Mouse (Mus musculus) lung, postnatal 25 days (tissue): ENCODE results near the gene Chtf18.

Experiments used
- DNase-seq: peaks from one replicate; pipeline ENCODE4 v3.0.0; 2022; ENCODE audit warnings: low spot score

The Chtf18 gene

DNA sequence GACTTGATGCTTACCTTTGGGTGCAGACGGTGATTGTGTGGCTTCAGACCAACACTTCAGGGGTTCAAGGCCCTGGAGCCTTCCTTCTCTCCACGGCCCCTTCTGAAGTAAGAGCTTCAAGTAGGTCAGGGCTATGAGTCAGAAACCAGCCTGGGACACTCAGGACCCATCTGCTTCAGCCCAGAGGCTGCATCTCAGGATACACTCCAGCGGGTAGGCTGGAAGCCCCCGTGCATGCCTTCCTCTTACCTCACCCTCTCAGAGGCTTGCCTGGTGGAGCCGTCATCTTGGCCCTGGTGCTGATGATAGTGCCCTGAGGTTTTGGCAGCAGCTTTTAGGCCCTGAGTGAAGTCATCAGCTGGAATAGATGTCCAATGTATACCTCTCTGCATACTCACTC is 8.0 kb upstream of the Chtf18 start:
- DNase-seq, result no peak

DNA sequence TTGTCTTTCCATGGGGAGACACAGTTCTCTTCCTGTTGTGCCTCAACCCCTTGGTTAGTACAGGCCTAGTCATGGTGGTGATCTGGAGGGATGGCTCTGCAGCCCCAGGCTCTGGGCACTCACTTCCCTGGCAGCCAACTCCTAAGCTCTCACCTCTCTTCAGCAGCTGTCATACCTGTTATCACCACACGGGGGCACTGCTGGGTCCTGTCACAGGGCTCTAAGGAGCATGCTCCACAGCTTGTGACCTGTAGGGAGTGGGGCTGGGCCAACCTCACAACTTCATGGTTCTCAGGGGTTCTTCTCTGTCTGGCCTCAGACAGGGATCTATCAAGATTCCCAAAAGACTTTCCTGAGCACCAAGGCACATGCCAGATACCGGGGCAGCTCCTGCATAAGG is 4.9 kb upstream of the Chtf18 start:
- peak; percentile 78 for DNase-seq

DNA sequence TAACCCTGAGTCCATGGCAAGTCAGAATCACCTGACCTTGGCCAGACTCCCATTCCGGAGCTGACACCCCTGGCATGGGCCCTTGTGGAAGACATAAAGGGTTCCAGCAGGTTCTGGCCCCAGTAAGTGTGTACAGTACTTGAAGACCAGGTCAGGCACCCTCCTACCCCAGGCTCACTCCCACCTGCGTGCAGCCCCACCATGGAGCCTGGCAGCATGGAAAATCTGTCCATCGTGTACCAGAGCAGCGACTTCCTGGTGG is 721 bp upstream of the Chtf18 start:
- DNase-seq, result no peak

DNA sequence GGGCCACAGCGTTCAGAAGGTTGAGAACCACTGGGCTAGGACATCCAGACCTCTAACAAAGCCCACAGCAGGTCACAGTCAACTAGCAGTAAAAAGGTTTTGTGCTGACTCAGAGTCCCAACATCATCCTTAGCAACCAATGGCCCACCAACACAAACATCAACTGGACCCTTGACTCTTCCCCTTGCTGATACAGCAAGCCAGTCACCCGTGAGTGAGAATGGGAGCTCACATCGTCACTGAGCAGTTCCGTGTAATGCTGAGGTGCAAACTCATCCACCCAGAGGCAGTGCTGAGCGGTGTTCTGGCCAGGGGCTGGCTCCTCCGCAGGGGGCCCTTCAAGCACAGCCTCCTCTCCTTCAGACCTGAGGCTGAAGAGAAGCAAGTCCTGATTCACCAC is 2.0 kb downstream of the Chtf18 start:
- no peak for DNase-seq

DNA sequence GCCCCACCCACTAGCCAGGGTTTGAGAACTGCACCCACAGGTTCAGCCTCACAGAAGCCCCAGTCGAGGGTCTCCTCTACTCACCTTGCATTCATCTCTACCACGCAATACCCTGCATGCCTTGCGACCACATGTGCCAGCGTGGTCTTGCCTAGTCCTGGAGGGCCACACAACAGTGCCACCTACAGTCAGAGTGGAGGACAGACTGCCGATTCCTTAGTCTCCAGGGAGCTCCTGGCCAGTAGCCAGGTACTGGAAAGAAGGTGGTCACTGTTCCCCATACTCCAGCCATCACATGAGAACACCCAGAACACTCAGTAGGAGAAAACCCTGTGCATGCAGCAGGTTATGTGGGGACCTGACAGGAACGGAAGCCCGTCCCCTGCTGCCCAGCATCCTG is 3.3 kb downstream of the Chtf18 start:
- DNase-seq, result no peak

DNA sequence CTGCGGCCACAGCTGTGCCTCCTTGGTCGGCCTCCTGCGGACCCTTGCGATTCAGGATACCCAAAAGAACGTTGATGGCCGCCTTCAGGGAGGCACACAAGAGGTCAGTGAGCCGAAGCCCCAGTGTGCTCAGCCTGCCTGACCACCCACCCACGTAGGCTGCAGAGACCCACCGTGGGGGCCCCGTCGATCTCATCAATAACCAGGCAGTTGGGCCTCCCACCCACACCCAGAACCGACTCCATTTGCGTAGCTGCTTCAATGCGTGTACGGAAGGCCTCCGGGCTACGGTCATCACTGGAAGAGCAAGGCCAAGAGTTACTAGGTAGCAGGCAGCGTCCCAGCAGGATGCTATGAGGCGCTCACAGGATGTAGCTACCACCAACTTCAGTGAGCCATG is 3.7 kb downstream of the Chtf18 start:
- DNase-seq, result no peak

DNA sequence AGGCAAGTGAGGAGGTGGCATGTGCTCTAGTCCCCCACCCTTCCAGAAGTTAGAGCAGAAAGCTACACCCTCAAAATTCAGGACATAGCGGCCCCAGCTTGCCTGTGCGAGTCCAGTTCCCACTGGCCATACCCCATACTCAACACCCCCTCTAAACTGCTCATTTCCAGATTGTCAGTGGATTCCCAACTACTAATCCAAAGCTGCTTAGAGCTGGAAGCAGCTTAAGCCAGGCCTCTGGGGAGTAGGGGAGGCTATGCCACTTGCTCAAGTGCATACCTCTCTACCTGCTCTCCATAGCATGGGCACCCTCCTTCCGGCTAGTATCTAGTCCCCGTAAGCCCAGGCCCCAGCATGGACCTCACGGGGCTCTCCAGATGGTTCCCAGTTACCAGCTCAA is 5.7 kb downstream of the Chtf18 start:
- DNase-seq, result no peak

DNA sequence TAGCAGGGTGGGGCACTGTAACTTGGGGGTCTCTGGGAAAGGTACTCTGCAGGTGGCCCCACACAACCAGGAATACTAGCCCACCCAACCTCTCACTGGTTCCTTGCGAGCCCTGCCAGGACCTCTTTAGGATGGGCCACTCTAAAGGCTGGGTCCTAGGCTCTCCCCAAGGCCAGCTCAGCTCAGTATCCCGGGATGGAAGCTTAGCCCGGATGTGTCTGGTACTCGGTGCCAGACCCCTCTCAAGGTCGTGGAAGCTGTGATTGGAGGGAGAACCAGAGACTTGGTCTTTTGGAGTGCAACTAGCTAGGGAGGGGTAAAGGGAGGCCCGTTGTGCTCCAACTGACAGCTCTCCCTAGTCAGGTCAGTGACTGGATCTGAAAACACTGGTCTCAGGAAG is 9.5 kb downstream of the Chtf18 start:
- no peak for DNase-seq

DNA sequence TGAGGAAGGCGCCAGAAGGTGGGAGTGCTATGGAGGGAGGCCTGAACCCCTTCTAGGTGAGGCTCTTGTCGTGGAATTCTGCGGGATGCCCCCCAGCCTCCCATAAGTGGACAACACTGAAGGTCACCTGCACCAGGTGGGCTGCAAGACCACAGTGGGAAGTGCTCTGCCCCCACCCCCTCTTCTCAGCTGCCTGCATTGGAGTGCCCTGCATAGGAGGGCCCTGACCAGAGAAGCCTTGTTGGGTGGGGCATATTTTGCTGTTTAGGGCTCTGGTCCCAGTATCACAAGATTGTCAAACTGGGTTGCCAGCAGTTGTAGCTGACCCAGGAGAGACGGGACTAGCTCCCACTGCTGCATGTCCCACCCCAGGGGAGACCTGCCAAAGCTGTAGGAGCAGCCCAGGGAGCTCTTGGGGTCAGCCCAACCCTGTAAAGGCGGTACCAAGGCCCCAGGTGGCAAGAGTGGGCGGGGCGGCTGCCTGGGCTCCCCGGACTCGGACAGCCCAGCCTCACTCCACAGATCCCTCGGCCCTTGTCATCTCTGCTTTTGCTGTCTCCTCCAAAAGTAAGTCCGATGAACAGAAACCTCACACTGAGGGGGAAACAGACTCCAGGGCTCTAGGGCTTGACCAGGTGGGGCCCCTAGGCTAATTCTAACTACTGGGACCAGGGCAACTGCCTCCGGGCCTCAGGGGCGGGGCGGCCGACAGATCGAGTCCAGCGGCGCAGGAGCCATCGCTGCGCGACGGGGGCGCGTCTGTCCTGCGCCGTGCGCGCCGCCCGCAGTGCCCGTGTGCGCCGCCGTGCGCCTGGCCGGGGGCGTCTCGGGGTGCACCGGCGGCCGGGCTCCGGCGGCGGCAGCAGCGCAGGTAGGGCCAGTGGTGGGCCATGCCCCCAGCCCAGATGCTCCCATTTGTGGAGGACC is 10.2 kb downstream of the Chtf18 start, which contains the start of gene Gng13:
Gene Gng13, plus strand, starts transcription at position 461 of the 927 bp plus-strand sequence.
- no peak for DNase-seq

DNA sequence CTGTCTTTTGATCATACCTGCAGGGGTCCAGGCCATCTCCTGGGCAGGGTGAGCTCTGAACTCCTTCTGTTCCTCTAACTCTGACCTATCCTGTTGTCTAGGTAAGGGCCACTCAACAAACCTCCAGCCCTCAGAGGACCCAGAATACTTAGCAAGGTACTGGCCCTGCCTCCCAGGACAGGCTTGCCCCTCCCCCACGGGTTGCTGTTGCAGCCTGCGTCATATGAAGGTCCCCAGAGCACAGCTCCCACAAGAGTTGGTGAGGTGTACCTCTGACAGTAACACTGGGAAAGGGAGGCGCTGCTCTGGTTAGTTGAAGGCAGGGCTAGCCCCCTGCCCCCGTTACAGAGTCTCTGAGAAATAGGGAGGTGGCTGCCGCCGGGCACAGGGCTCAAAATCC is 11.1 kb downstream of the Chtf18 start:
- DNase-seq, result no peak

DNA sequence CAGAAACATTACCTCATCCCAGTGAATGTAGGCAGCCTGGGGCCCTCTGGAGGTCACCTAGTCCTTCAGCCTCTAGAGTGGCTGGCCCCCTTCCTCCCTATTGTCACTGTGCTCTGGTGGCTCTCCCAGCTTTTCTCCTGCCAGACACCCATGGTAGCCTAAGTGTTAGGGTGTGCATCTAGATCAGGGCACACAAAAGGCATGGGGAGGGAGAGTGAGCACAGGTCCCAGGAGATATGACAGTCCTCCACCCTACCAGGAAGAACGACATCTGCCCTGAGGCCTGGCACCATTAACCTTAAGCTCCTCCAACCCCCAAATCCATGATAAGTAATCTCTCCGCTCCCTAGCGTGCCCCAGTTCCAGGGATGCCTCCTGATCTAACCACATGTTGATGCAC is 11.6 kb downstream of the Chtf18 start:
- DNase-seq, result no peak

DNA sequence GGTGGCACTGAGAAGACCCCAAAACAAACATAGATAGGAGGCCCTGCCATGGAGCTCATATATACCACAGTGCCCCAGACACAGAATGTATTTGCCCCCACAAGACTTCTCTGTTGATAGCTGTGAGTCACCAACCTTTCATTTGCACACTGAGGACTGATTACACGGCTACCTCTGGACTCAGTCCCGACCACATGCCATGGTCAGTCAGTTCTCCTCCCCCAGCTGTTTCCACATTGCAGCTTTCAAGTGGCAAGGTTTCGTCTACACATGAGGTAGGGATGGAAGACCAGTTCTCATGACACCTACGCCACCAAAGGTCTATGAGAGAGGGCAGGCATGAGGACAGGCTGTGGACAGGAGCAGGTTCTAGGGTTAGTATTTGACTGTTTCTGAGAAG is 16.1 kb downstream of the Chtf18 start:
- DNase-seq, result no peak

DNA sequence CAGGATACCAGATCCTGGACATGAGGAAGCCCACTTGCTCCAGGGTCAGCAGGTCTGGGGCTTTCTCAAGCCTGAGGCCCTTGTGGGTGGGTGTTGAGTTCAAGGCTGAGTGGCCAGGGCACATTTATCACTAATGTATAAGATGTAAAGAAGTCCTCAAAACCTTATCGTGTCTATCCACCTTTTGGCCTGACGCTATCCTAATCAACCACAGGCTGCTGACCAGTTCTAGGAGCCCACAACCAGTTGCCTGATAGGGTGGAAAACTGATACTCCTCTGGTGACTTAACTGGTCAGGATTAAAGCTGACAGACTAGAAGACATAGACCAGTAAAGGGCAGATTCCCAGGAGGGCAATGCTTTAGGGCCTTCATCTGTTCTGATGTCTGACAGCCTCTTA is 17.2 kb downstream of the Chtf18 start:
- no peak for DNase-seq

DNA sequence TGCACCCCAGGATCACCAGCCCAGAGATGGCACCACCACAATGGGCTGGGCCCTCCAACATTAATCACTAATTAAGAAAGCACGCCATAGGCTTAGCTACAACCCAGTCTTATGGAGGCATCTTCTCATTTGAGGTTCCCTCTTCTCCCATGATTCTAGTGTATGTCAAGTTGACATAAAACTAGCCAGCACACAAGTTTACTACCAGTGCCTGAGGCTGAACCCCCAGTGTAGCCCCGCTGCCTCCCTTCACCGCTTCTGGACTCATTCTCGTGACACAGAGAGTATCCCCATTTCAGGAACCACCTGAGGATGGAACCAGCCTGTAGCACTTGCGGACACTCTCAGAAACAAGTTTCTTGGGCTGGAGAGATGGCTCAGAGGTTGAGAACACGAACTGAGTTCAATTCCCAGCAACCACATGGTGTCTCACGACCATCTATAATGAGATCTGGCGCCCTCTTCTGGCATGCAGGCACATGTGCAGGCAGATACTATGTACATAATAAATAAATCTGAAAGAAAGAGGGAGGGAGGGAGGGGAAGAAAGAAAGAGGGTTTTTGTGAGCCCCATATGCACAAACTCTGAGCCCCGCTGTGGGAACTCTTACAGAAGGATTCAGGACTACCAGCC is 26.2 kb downstream of the Chtf18 start:
- no peak for DNase-seq

DNA sequence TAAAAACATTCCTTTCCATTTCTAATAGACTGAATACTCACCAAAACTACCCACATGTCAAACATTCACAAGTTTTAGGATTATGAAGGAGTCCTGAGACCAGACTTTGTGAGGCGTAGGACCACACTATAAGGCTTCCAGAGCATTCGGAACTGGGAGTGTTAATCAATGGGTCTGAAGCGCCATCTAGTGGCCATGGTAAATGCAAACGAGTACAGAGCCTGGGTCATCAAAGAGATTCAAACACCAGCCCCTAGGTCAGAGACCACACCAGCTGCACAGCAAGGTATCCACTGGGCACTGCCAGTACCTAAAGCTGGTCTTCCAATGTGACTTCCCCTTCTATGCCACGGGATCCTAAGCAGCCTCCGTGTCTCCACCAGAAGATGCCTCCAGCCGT is 28.8 kb downstream of the Chtf18 start:
- peak; percentile 62 for DNase-seq

DNA sequence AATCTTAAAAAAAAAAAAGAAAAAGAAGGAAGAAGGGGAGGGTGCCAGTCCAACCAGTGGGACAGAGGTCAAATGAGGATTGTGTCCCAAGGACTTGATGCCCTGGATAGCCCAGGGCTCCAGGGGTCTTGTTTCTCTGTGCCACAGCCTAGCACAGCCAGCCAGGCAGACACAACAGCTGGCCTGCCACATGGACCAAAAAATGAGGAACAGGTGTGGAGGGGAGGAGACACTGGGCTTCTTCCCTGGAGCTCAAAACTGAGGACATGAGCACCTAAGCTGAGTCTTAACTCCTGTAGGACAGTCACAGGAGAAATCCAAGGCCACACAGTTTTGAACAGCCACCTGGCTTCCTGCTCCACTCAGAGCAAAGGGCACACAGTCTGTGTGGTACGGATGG is 31.0 kb downstream of the Chtf18 start:
- no peak for DNase-seq

DNA sequence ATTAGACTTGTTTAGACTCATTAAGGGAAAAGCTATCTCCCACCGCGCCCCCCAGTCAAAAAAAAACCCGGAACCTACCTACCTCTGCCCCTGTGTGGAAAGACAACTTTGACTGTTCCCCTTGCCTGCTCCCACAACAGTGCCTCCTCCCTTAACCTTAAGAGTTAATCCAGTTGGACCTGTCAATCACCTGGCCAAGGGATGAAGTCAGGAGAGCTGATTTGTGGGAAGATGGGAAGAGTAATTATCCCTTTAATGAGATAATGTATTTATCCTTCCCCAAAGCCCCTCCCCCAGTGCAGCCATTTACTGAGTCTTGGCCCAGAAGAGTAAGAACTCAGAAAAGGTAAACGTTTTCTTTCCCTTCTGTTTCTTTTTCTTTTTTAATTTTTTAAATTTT is 38.3 kb downstream of the Chtf18 start:
- no peak for DNase-seq

DNA sequence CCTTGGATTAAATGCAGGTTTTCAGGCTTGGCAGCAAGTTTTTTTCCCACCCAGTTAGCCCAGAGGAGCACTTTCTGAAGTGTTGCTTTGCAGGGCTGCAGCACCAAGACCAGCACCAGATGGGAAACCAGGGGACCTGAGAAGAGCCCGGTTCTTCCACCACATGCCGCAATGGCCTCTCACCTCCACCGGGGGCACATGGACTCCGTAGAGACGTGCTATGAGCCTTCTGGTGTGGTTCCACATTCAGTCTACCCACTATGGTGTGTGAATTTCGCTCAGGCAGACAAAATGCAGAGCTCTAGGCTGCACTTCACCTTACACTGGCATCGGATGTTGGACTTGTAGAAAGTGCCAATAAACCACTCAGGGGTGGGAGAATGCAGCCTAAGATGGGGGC is 40.9 kb downstream of the Chtf18 start:
- DNase-seq, result no peak

DNA sequence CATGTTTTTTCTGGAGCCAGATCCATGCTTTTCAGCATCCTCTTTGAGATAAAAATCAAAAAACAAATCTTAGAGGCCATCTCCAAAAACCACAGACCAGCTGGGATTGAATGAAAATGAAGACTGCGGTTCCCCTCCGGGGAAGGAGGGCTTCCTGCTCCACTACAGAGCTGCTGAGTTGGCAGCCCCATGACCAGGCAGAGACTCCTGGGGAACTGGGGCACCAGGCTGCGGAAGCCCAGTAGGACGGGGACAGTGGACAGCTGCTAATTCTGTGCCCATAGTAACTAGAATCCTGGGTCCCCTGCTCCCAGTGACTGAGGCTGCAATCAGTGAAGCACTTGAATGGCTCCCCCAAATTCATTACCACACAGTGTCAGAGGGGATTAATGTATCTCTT is 45.6 kb downstream of the Chtf18 start:
- no peak for DNase-seq

DNA sequence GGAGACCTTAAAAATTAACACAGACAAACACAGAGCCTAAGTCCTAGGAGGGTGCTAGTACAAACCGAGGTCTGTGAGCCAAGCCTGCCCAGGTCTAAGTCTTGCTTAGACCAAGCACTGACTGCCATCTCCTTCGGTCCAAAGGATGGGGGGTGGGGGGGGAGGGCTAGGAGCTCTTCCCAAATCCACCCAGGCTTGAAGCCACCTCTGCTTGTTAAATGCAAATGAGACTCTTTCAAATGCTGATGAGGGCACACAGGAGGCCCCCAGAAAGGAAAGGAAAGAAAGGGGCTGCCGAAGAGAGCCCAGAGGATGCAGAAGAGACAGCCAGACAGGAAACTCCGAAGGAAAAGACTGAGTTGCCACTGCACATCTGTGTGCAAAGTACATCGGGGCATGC is 47.4 kb downstream of the Chtf18 start:
- no peak for DNase-seq

DNA sequence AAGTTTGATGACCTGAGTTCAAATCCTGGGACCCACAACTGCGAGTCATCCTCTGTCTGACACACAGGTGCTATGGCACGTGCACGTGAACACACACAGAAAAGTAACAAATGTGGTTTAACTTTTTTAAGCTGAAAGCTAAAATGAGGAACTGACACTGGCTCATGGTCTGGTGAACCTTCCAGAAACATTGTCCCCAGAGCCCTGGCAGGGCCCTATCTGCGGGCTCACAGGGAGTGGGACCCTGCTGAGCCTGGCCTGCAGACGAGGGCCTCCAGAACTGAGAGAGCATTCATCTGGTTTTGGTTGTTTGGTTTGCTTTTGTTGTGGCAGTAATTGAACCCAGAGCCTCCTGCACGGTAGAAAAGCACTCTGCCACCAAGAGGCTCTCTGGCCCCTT is 49.2 kb downstream of the Chtf18 start:
- no peak for DNase-seq

DNA sequence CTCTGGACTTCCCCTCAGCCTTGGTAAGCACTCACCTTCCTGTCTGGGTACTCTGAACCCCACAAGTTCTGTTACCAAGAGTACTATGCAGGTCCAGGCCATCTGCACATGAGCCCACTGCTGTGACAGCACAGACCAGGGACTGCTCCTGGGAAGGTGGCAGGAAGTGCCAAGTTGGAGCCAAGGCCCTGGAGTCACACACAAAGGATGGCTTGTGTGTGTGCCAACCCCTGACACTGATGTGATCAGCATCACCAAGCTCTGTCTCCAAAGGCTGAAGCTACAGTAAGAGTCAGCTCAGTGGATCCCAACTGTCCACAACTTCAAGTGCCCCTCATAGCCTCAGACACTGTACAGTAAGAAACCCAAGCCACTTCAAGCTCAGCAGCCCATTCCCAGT is 54.2 kb downstream of the Chtf18 start:
- DNase-seq, result no peak
